Mouse (Mus musculus) E14TG2a.4 (cell line): ENCODE results near the gene 4933417A18Rik.

Experiments used
- CTCF ChIP-seq: conservative IDR thresholded peaks from 2 replicates; pipeline ENCODE4 v1.5.1; 2014; ENCODE audit warnings: low read length
- NANOG ChIP-seq: IDR thresholded peaks from 2 replicates; pipeline ENCODE4 v1.6.1; 2014; ENCODE audit warnings: borderline replicate concordance, low read length, mixed read lengths
- POU5F1 ChIP-seq: IDR thresholded peaks from 2 replicates; pipeline ENCODE4 v1.6.1; 2014; ENCODE audit warnings: low read length, borderline replicate concordance

GRCm38 (mm10) chr13:34876481-34876880 is 47.7 kb upstream of the 4933417A18Rik start:
- TF ChIP-seq CTCF (no peak), NANOG (no peak), POU5F1 (no peak)
